Mouse (Mus musculus): ENCODE data around the gene Ifngr2. TPM values are rescaled to one million over a fixed set of nuclear protein-coding genes. Genes with fewer than 3 reads are reported as not detected.

Ifngr2 gene
- polyA plus RNA-seq, 1 experiment from 2014 or later, result 65.3 TPM

DNA sequence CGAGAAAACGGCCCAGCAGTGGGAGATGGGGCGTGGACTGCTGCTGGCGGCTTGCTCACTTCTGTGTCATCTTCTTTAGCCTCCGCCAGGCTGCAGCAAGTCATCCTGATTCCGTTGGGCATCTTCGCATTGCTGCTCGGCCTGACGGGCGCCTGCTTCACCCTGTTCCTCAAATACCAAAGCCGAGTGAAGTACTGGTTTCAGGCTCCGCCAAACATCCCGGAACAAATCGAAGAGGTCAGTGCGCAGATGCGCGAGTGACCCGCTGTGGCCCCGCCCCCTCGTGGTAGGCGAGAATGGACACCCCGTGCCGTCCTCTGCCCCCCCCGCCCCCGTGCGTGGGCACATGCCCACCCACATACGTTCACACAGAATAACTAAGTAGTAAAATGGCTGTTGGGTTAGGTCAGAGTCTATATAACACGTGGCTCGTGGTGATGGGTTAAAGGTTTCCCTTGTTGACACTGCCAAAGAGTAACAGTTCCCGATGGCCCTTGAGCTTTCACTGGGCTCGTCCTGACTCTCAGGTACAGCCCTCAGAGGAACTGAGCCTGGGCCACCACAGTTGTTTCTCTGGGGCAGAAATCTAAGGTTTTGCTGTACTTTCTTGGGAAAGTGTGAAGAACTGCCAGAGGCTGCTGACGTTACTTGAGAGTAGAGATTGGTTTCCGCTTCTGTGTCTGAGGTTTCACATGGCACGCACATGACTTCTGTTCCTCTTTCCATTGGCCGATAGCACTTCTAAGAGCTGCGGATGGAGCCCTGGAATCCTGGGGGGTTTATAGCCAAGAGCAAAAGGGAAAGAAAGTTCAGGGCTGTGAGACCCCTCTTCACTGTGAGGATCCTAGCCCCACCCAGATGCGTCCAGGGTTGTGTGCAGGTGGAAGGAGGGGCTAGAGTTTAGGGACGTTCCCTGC, 14.9 kb downstream of the Ifngr2 start:
- no peak overlapping the region for H3K9ac ChIP-seq (ENCODE audit: low read length)
- WGBS, result 77% methylated on average over 38 of the region's 38 CpGs
- DNase-seq (ENCODE audit: low spot score) (peak; percentile 41), ATAC-seq (replicated peaks; ENCODE audit: low FRiP score, low TSS enrichment, low read depth) (no peak)
- peaks cover 54% of the 10 kb centered on the region for H3K36me3 ChIP-seq (ENCODE audit: control insufficient read depth, insufficient read depth, low read length)
- no peak overlapping the region for H3K4me3 ChIP-seq (ENCODE audit: low read depth, low read length)
- no peaks in the 10 kb centered on the region for H3K27me3 ChIP-seq (replicated peaks; ENCODE audit: control insufficient read depth, insufficient read depth, low read length)
- H3K4me1 ChIP-seq (replicated peaks; ENCODE audit: control insufficient read depth, insufficient read depth, low read length), result 0 out of 2 replicates have a peak, but pooled peaks cover 4% of the 10 kb centered on the region
- no peak overlapping the region for H3K4me2 ChIP-seq (ENCODE audit: low read length)
- H3K27ac ChIP-seq (ENCODE audit: low read depth), result no peak overlapping the region
- H3K9me3 ChIP-seq (ENCODE audit: control insufficient read depth, low read length), result no peaks in the 10 kb centered on the region

DNA sequence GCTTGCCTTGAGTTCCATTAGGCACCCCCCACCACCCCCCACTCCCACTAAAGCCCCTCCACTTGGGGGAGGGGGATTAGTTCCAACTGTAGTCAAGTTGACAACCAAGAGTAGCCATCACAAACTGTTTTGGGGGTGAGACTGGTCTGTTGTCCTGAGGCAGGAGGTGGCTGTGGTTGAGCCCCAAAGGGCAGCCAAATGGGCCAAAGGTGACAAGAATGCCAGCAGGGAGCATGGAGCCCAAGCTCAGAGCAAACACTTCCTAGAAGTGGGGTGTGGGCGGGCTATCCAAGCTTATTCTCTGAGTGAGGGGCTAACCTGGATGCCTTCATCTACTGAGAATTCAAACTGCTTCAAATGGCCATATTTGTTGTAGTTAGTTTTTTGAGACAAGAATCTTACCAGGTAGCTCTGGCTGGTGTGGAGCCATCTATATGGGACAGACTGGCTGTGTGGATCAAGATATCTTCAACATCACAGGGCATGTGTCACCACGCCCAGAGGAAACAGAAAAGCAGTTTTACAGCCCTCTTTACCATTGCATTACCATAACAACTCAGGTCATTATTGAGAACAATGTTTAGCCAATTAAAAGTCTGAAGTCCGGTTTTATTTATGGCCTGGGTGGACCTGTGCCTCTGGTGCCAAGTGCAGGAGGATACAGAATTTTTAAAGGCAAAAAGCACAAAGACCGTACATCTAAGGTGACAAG, 17.9 kb downstream of the Ifngr2 start:
- H3K9me3 ChIP-seq (ENCODE audit: control insufficient read depth, low read length), result no peaks in the 10 kb centered on the region
- no peak overlapping the region for H3K27ac ChIP-seq (ENCODE audit: low read depth)
- H3K9ac ChIP-seq (ENCODE audit: low read length), result no peak overlapping the region
- no peak overlapping the region for H3K4me3 ChIP-seq (ENCODE audit: low read depth, low read length)
- H3K4me2 ChIP-seq (ENCODE audit: low read length), result no peak overlapping the region
- H3K36me3 ChIP-seq (ENCODE audit: control insufficient read depth, insufficient read depth, low read length), result peaks cover 33% of the 10 kb centered on the region
- DNase-seq (ENCODE audit: low spot score) (peak; percentile 51), ATAC-seq (replicated peaks; ENCODE audit: low FRiP score, low TSS enrichment, low read depth) (no peak)
- no peaks in the 10 kb centered on the region for H3K27me3 ChIP-seq (replicated peaks; ENCODE audit: control insufficient read depth, insufficient read depth, low read length)
- 60% methylated on average over 4 of the region's 4 CpGs for WGBS
- 0 out of 2 replicates have a peak, but pooled peaks cover 4% of the 10 kb centered on the region for H3K4me1 ChIP-seq (replicated peaks; ENCODE audit: control insufficient read depth, insufficient read depth, low read length)

DNA sequence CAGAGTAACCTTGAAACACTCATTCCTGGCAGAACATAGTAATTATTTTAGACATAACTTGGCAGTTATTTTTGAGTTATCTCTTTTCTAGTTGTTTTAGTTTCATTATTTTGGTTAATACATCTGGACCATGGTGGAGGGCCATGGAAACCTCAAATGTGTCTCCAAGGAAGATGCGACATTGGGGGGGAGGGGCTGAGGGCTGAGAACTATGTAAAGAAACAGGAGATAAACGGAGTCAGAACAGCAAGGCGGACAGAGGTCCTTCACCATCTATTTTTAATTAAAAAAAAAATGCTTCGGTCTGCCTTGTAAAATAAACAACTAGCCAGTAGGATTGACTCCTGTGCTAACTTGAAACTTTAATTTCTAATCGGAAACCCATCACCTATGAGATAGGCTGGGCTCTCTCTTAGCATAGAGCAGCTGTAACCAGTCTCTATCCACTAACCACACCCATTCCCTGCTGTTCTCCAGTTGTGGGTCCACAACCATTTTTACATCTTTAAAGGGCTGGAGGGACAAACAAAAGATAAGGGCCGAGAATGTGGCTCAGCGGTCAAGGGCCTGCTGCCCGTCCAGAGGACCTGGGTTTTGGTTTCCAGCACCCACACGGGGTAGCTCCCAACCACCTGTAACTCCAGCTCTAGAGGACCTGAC, 18.6 kb downstream of the Ifngr2 start:
- H3K4me3 ChIP-seq (ENCODE audit: low read depth, low read length), result no peak overlapping the region
- 0 out of 2 replicates have a peak, but pooled peaks cover 4% of the 10 kb centered on the region for H3K4me1 ChIP-seq (replicated peaks; ENCODE audit: control insufficient read depth, insufficient read depth, low read length)
- no peak overlapping the region for H3K27ac ChIP-seq (ENCODE audit: low read depth)
- H3K9me3 ChIP-seq (ENCODE audit: control insufficient read depth, low read length), result no peaks in the 10 kb centered on the region
- DNase-seq (ENCODE audit: low spot score), result no peak
- no peaks in the 10 kb centered on the region for H3K27me3 ChIP-seq (replicated peaks; ENCODE audit: control insufficient read depth, insufficient read depth, low read length)
- WGBS, result 52% methylated on average over 9 of the region's 9 CpGs
- peaks cover 31% of the 10 kb centered on the region for H3K36me3 ChIP-seq (ENCODE audit: control insufficient read depth, insufficient read depth, low read length)
- no peak overlapping the region for H3K4me2 ChIP-seq (ENCODE audit: low read length)
- ATAC-seq (replicated peaks; ENCODE audit: low FRiP score, low TSS enrichment, low read depth), result 0 out of 2 replicates have a peak, but pooled peaks have one; percentile 24
- no peak overlapping the region for H3K9ac ChIP-seq (ENCODE audit: low read length)

- Histone ChIP-seq H3K4me3 (ENCODE audit: low read depth, low read length) (no peak overlapping the region), H3K9ac (ENCODE audit: low read length) (no peak overlapping the region), H3K9me3 (ENCODE audit: control insufficient read depth, low read length) (no peaks in the 10 kb centered on the region), H3K27ac (ENCODE audit: low read depth) (no peak overlapping the region), H3K36me3 (ENCODE audit: control insufficient read depth, insufficient read depth, low read length) (peaks cover 31% of the 10 kb centered on the region), H3K27me3 (replicated peaks; ENCODE audit: control insufficient read depth, insufficient read depth, low read length) (no peaks in the 10 kb centered on the region), H3K4me1 (replicated peaks; ENCODE audit: control insufficient read depth, insufficient read depth, low read length) (0 out of 2 replicates have a peak, but pooled peaks cover 4% of the 10 kb centered on the region), H3K4me2 (ENCODE audit: low read length) (no peak overlapping the region)
- 67% methylated on average over 7 of the region's 7 CpGs for WGBS
- DNase-seq (ENCODE audit: low spot score) (no peak), ATAC-seq (replicated peaks; ENCODE audit: low FRiP score, low TSS enrichment, low read depth) (peak; percentile 72)
Measured at GRCm38 (mm10) chr16:91566002-91566401, 19.1 kb downstream of the Ifngr2 start.

GRCm38 (mm10) chr16:91568960-91569359, 22.1 kb downstream of the Ifngr2 start:
- ATAC-seq (replicated peaks; ENCODE audit: low FRiP score, low TSS enrichment, low read depth) (no peak), DNase-seq (ENCODE audit: low spot score) (no peak)
- Histone ChIP-seq H3K36me3 (ENCODE audit: control insufficient read depth, insufficient read depth, low read length) (peaks cover 4% of the 10 kb centered on the region; the same call in 1 of the 2 replicates), H3K27me3 (replicated peaks; ENCODE audit: control insufficient read depth, insufficient read depth, low read length) (no peaks in the 10 kb centered on the region), H3K9me3 (ENCODE audit: control insufficient read depth, low read length) (no peaks in the 10 kb centered on the region), H3K9ac (ENCODE audit: low read length) (no peak overlapping the region), H3K27ac (ENCODE audit: low read depth) (no peak overlapping the region), H3K4me2 (ENCODE audit: low read length) (no peak overlapping the region), H3K4me1 (replicated peaks; ENCODE audit: control insufficient read depth, insufficient read depth, low read length) (0 out of 2 replicates have a peak, but pooled peaks cover 4% of the 10 kb centered on the region), H3K4me3 (ENCODE audit: low read depth, low read length) (no peak overlapping the region)
- WGBS, result 79% methylated on average over 10 of the region's 10 CpGs

- Histone ChIP-seq H3K9me3 (ENCODE audit: control insufficient read depth, low read length) (no peaks in the 10 kb centered on the region), H3K4me1 (replicated peaks; ENCODE audit: control insufficient read depth, insufficient read depth, low read length) (no peaks in the 10 kb centered on the region), H3K27me3 (replicated peaks; ENCODE audit: control insufficient read depth, insufficient read depth, low read length) (no peaks in the 10 kb centered on the region), H3K9ac (ENCODE audit: low read length) (no peak overlapping the region), H3K27ac (ENCODE audit: low read depth) (no peak overlapping the region), H3K4me2 (ENCODE audit: low read length) (no peak overlapping the region), H3K4me3 (ENCODE audit: low read depth, low read length) (no peak overlapping the region), H3K36me3 (ENCODE audit: control insufficient read depth, insufficient read depth, low read length) (no peaks in the 10 kb centered on the region)
- DNase-seq (ENCODE audit: low spot score) (no peak), ATAC-seq (replicated peaks; ENCODE audit: low FRiP score, low TSS enrichment, low read depth) (no peak)
- WGBS, result 40% methylated on average over 3 of the region's 3 CpGs
Measured at GRCm38 (mm10) chr16:91571105-91571504, 24.2 kb downstream of the Ifngr2 start.

DNA sequence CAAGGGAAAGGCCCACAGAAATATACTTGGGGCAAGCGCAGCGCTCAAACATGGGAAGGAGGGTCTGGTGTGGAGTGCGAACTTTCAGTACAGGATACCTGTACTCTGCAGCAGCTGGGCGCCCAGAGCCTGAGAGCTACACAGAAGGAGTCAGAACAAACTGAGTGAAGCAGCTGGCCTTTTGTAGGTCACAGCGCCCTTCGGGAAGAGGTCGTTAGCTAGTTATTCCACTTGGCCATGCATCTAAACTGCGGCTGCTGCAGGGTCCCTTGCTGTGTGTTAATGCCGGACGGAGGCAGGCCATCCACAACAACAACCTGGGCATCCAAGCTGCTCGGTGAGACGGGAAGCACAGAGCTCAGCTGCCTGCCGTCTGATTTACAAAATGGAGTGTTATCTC, 28.3 kb downstream of the Ifngr2 start:
- no peaks in the 10 kb centered on the region for H3K9me3 ChIP-seq (ENCODE audit: control insufficient read depth, low read length)
- H3K4me1 ChIP-seq (replicated peaks; ENCODE audit: control insufficient read depth, insufficient read depth, low read length), result no peaks in the 10 kb centered on the region
- no peak for DNase-seq (ENCODE audit: low spot score)
- no peak for ATAC-seq (replicated peaks; ENCODE audit: low FRiP score, low TSS enrichment, low read depth)
- H3K27ac ChIP-seq (ENCODE audit: low read depth), result no peak overlapping the region
- no peak overlapping the region for H3K9ac ChIP-seq (ENCODE audit: low read length)
- H3K27me3 ChIP-seq (replicated peaks; ENCODE audit: control insufficient read depth, insufficient read depth, low read length), result no peaks in the 10 kb centered on the region
- WGBS, result 69% methylated on average over 13 of the region's 13 CpGs
- H3K4me3 ChIP-seq (ENCODE audit: low read depth, low read length), result no peak overlapping the region
- peaks cover 3% of the 10 kb centered on the region; the same call in 1 of the 2 replicates for H3K36me3 ChIP-seq (ENCODE audit: control insufficient read depth, insufficient read depth, low read length)
- H3K4me2 ChIP-seq (ENCODE audit: low read length), result no peak overlapping the region

- ATAC-seq (replicated peaks; ENCODE audit: low FRiP score, low TSS enrichment, low read depth), result no peak
- 77% methylated on average over 14 of the region's 14 CpGs for WGBS
- H3K36me3 ChIP-seq (ENCODE audit: control insufficient read depth, insufficient read depth, low read length), result peaks cover 8% of the 10 kb centered on the region
- H3K4me2 ChIP-seq (ENCODE audit: low read length), result no peak overlapping the region
- H3K9ac ChIP-seq (ENCODE audit: low read length), result no peak overlapping the region
- H3K27me3 ChIP-seq (replicated peaks; ENCODE audit: control insufficient read depth, insufficient read depth, low read length), result no peaks in the 10 kb centered on the region
- DNase-seq (ENCODE audit: low spot score), result no peak
- no peaks in the 10 kb centered on the region for H3K4me1 ChIP-seq (replicated peaks; ENCODE audit: control insufficient read depth, insufficient read depth, low read length)
- H3K27ac ChIP-seq (ENCODE audit: low read depth), result no peak overlapping the region
- no peak overlapping the region for H3K4me3 ChIP-seq (ENCODE audit: low read depth, low read length)
- H3K9me3 ChIP-seq (ENCODE audit: control insufficient read depth, low read length), result no peaks in the 10 kb centered on the region
Measured at GRCm38 (mm10) chr16:91578980-91579720, 32.3 kb downstream of the Ifngr2 start.
